Mouse (Mus musculus) cortical plate, adult 2 months (tissue): ENCODE results near the gene Kcne3.

ENCODE experiments used
- CTCF ChIP-seq: fragments of 200-500 bp; IDR thresholded peaks from 2 replicates; pipeline ENCODE4 v1.5.1; 2011; ENCODE audit warnings: mild to moderate bottlenecking, control low read depth, low read length; ENCODE audit not compliant: insufficient read depth; ENCODE audit errors: extremely low read depth
- POLR2A ChIP-seq: fragments of 200-500 bp; IDR thresholded peaks from 2 replicates; pipeline ENCODE4 v1.6.1; 2011; ENCODE audit warnings: mild to moderate bottlenecking, low read length, control low read depth; ENCODE audit not compliant: insufficient read depth; ENCODE audit errors: extremely low read depth

- TF ChIP-seq CTCF: no peak
- no peak for TF ChIP-seq POLR2A
Measured at GRCm38 (mm10) chr7:100160006-100160405, 16.3 kb upstream of the Kcne3 start.
